Mouse (Mus musculus): ENCODE measurements at regions not wholly inside any gene's neighbourhood (a gene's known extent, or its start where the extent isn't known, plus 50 kb on each side); places are given as distances from the start of the nearest gene placed in this dataset.
A peak's percentile ranks its signal among the peaks of the same experiment; 100 is the strongest.
"Not testable (repeated sequence)": the region's sequence is repeated elsewhere in the genome, so short reads cannot be mapped to it uniquely, and the experiment has no call there.

- DNase-seq = no peak
Observed at GRCm38 (mm10) chr6:74282842-74283241, 813.4 kb upstream of the 4931417E11Rik start.

DNA sequence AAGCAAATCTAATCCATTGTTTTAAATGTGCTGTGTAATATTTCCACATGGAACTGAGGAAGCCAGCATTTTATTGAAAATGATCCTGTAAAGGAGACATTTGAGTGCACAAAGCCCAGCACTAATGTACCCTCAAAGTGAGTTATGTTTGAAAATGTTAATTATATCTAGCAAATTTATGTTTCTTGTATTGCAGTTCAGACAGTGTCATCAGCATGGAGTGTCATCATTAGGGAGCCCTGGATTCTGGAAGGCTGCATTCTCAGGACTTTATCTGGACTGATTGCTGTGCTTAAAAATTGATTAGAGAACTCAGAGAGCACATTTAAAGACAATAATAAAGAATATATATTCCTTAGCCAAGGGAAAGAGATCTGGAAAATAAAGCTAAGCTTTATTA is 804.8 kb upstream of the 4931417E11Rik start:
- DNase-seq = no peak

- peak; percentile 48 for DNase-seq
Observed at GRCm38 (mm10) chr6:74271156-74271897, 801.9 kb upstream of the 4931417E11Rik start.

DNA sequence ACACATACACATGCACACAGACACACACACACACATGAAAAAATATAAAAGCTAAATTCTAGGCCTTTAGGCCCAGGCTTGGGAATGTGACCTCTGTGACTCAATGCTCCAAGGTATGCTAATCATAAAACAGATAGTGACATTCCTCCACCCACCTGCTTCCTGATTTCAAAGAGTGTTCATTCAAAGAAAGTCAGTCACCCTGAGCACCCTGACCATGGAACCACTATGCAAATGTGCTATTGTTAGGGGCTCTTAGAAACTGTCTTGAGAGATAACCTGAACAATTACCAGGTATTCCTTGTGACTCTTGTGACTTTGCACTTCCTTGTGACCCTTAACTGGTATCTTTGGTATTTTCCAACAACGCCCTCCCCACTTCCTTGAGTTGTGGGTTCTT is 797.1 kb upstream of the 4931417E11Rik start:
- DNase-seq = not testable (repeated sequence)

Measured in retina, postnatal 1 day (tissue).